Mouse (Mus musculus) liver, postnatal 0 days (tissue): ENCODE data around the gene Pde7b. TPM values are rescaled to one million over a fixed set of nuclear protein-coding genes. Genes with fewer than 3 reads are reported as not detected.
A peak's percentile ranks its signal among the peaks of the same experiment; 100 is the strongest.

Source experiments
- ATAC-seq: fragments of 200-750 bp; cut with Nextera tagmentation; 2 replicates; pipeline ENCODE4 v1.8.0; 2017; ENCODE audit warnings: mild to moderate bottlenecking, moderate library complexity
- DNase-seq: peaks from one replicate; pipeline ENCODE4 v3.0.0-alpha.2; 2016
- H3K27ac ChIP-seq: fragments of 300-500 bp; sonication (generic); 2 replicates; pipeline ENCODE4 v1.5.1; 2014; ENCODE audit warnings: antibody characterized with exemption, moderate library complexity, mild to moderate bottlenecking, low read depth
- H3K27me3 ChIP-seq: fragments of 300-500 bp; sonication (generic); 2 replicates; pipeline ENCODE4 v1.6.1; 2014; ENCODE audit warnings: low read length, control low read depth, mixed read lengths; ENCODE audit not compliant: insufficient read depth
- H3K36me3 ChIP-seq: fragments of 300-500 bp; sonication (generic); replicated peaks from 2 replicates; pipeline ENCODE4 v1.6.1; 2014; ENCODE audit warnings: mild to moderate bottlenecking, control low read depth, low read length, moderate library complexity, mixed read lengths; ENCODE audit not compliant: insufficient read depth
- H3K4me1 ChIP-seq: fragments of 300-500 bp; sonication (generic); 2 replicates; pipeline ENCODE4 v1.6.1; 2014; ENCODE audit warnings: antibody characterized with exemption, mild to moderate bottlenecking, control low read depth; ENCODE audit not compliant: insufficient read depth
- H3K4me2 ChIP-seq: fragments of 300-500 bp; sonication (generic); 2 replicates; pipeline ENCODE4 v1.6.1; 2014; ENCODE audit warnings: low read depth, mild to moderate bottlenecking, low read length, moderate library complexity, mixed read lengths
- H3K4me3 ChIP-seq: fragments of 300-500 bp; sonication (generic); 2 replicates; pipeline ENCODE4 v1.5.1; 2014; ENCODE audit warnings: low read depth, low read length
- H3K9ac ChIP-seq: fragments of 300-500 bp; sonication (generic); replicated peaks from 2 replicates; pipeline ENCODE4 v1.6.1; 2014; ENCODE audit warnings: mild to moderate bottlenecking, moderate library complexity
- H3K9me3 ChIP-seq: fragments of 300-500 bp; sonication (generic); 2 replicates; pipeline ENCODE4 v1.6.1; 2016; ENCODE audit warnings: mild to moderate bottlenecking, control low read depth, low read length, mixed read lengths
- CTCF ChIP-seq: sonication (generic); IDR thresholded peaks from 2 replicates; pipeline ENCODE4 v1.5.1; 2016; ENCODE audit warnings: antibody characterized with exemption, low read depth
- EP300 ChIP-seq: IDR thresholded peaks from 2 replicates; pipeline ENCODE4 v1.6.1; 2016; ENCODE audit warnings: antibody characterized with exemption, low read depth, mild to moderate bottlenecking
- WGBS: fragments of 180-500 bp; shearing (Covaris S2); extraction: QIAGEN DNeasy Blood & Tissue Kit; methylation state at CpG from one replicate; pipeline ENCODE4 v1.1.7; 2014; ENCODE audit not compliant: insufficient replicate concordance; 5-methylcytosine and 5-hydroxymethylcytosine counted together
- polyA plus RNA-seq: library from polyadenylated mRNA; unstranded; fragments of >200 nt; fragmentation: Nextera tagmentation; extraction: Ambion mirVana; gene quantifications from 2 replicates; pipeline ENCODE4 v1.2.1, GENCODE M21; 2015

Pde7b gene
- polyA plus RNA-seq, 1 experiment from 2014 or later: 0.66 TPM

DNA sequence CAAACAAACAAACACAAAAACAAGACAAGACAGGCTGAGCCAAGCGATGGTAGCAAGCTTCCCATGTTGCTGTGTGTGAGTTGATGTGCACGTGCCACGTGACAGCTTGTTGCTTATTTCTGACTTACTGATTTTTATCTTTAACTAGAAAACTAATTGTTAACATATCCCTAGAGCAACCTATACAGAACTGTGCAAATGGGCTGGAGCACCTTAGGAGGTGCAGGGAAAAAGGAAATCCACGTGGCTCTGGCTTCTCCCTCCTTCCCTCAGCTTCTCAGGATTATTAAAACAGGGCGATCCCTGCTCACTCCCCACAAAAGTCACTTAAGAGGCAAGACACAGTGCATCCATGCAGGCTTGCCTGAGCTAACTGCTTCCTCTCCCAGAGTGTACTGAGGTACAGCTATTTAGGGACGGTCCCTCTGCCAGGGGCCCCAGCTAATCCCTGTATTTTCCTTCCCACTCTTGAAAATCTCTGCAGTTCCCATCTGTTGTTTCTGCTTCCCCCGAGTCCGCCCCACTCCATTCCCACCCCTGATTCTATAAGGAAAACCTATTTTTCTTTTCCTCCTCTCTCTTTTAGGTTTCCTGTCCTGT lies 606 bp upstream of the Pde7b start:
- H3K4me2 ChIP-seq: peak overlapping the region; percentile 65
- 56% methylated on average over 8 of the region's 8 CpGs for whole genome bisulfite sequencing
- DNase-seq (no peak), ATAC-seq (no peak)
- H3K4me3 ChIP-seq: no peak overlapping the region
- H3K9me3 ChIP-seq: no peaks in the 10 kb centered on the region
- H3K4me1 ChIP-seq: peaks cover 13% of the 10 kb centered on the region
- TF ChIP-seq CTCF (no peak), EP300 (no peak)
- H3K27ac ChIP-seq: no peak overlapping the region
- H3K9ac ChIP-seq: no peak overlapping the region
- H3K27me3 ChIP-seq: no peaks in the 10 kb centered on the region
- H3K36me3 ChIP-seq: no peaks in the 10 kb centered on the region

DNA sequence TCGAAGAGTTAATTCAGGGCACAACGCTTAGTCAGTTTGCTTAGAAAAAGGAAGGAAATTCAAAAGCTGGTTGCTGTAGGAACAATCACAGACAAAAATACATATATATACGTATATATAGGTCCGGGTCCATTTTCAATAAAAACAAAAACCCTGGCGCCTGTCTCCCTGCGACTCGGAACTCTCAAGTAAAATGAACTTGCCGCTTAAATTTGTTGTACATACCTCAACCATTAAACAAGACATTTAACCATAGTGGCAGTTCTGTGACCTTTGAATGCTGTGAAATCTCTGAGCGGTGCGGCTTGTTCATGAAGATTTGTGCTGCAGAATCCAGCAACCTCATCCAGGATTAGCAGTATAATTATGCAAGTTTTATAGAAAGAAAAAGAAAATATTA lies 427 bp downstream of the Pde7b start:
- Histone ChIP-seq H3K36me3 (no peaks in the 10 kb centered on the region), H3K4me2 (peak overlapping the region; percentile 65), H3K9me3 (no peaks in the 10 kb centered on the region), H3K4me1 (peaks cover 13% of the 10 kb centered on the region), H3K4me3 (peak overlapping the region; percentile 41), H3K27ac (0 out of 2 replicates have a peak overlapping the region, but pooled peaks have one; percentile 9), H3K9ac (peak overlapping the region; percentile 28; the same call in 1 of the 2 replicates), H3K27me3 (no peaks in the 10 kb centered on the region)
- TF ChIP-seq CTCF (no peak), EP300 (no peak)
- DNase-seq (no peak), ATAC-seq (no peak)
- WGBS: 15% methylated on average over 10 of the region's 10 CpGs

DNA sequence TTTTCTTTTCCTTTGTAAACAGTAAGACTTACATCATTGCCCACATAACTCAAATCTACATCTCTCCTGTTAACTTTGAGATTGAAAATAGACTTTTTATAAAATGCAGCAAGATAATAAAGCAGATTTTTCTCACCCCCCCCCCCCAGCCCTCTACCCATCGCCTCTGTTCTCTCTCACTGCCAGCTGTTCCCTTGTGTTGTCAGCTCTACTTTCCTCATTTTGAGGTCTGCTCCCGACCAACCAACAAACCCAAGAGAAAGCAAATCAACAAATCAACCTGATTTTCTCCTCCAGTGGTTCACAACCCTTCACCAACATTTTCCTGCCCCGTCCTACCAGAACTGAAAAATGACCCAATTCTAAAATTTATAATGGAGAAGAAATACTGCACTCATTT lies 916 bp downstream of the Pde7b start:
- Histone ChIP-seq H3K9ac (peak overlapping the region; percentile 28; the same call in 1 of the 2 replicates), H3K4me2 (peak overlapping the region; percentile 65), H3K36me3 (no peaks in the 10 kb centered on the region), H3K27me3 (no peaks in the 10 kb centered on the region), H3K9me3 (no peaks in the 10 kb centered on the region), H3K4me3 (peak overlapping the region; percentile 41), H3K27ac (0 out of 2 replicates have a peak overlapping the region, but pooled peaks have one; percentile 9), H3K4me1 (peaks cover 13% of the 10 kb centered on the region)
- TF ChIP-seq CTCF (no peak), EP300 (no peak)
- 21% methylated on average over 3 of the region's 3 CpGs for WGBS
- DNase-seq: no peak
- ATAC-seq: no peak

DNA sequence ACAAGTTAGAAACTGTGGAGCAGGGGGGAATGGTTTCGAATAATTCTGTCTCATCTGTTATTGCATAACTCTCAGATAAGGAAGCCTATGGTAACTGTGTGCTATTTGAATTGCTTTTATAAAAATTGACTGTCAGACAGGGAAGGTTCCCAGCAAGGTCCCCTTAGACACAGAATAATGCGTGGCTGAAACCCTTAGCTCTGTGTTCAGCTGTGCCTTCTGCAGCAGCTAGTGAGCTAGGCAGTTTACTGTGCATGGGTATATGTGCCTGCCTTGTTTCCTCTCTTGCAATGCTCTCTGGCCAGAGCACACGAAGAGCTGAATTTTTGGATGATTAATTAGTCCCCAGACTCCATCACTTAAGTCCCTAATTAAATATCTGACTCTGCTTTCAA lies 1.4 kb downstream of the Pde7b start:
- no peak for ATAC-seq
- H3K4me2 ChIP-seq: peak overlapping the region; percentile 65

DNA sequence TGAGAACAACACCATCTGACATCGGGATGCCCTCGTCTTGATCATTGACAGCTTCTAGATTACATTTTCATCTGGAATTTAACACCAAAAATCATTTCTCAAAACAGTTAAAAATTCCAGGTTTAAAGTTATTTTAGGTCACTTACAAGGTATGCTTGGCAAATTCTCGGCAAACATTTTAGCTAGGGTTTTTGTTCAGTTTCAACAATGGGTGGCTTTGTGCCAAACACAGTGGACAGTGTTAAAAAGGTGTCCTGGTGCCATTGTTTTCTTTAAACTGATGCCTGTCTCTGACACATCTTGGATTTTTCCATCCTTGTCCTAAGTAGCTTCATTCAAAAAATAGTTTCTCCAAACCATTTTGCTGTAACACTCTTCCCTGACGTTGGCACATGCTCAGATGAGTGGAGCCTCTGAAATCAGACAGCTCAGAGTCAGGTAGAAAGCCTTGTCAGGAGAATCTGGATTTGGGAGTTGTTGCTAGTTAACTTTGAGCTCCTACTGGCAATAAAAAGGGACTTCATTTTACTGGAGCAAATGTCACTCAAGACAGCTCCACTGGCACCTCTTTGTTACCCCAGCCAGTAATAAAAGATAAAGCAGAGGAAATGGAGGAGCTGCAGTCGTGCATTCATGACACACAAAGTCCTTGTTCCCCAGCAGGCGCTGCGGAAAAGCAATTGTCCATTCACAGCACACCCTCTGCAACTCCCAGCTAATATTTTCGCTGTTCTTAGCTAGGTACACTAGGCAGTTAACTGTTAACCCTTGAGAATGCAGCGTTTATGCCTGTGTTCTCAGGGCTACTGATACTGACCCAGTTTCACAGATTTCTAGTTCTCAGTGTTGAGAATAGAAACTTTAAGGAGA lies 2.0 kb downstream of the Pde7b start:
- Histone ChIP-seq H3K27me3 (no peaks in the 10 kb centered on the region), H3K4me1 (peaks cover 13% of the 10 kb centered on the region), H3K9ac (no peak overlapping the region), H3K36me3 (no peaks in the 10 kb centered on the region), H3K27ac (no peak overlapping the region), H3K9me3 (no peaks in the 10 kb centered on the region), H3K4me2 (peak overlapping the region; percentile 65), H3K4me3 (peak overlapping the region; percentile 23)
- ATAC-seq (no peak), DNase-seq (no peak)
- 40% methylated on average over 9 of the region's 9 CpGs for WGBS
- TF ChIP-seq CTCF (no peak), EP300 (no peak)

More for the DNA sequence above, 1.4 kb downstream of the Pde7b start:
- H3K27me3 ChIP-seq: no peaks in the 10 kb centered on the region
- WGBS: 15% methylated on average over 3 of the region's 3 CpGs
- no peak for TF ChIP-seq CTCF
- no peak for TF ChIP-seq EP300
- H3K4me1 ChIP-seq: peaks cover 13% of the 10 kb centered on the region
- H3K9me3 ChIP-seq: no peaks in the 10 kb centered on the region
- no peaks in the 10 kb centered on the region for H3K36me3 ChIP-seq
- H3K27ac ChIP-seq: no peak overlapping the region
- peak overlapping the region; percentile 23 for H3K4me3 ChIP-seq
- H3K9ac ChIP-seq: no peak overlapping the region
- DNase-seq: no peak

DNA sequence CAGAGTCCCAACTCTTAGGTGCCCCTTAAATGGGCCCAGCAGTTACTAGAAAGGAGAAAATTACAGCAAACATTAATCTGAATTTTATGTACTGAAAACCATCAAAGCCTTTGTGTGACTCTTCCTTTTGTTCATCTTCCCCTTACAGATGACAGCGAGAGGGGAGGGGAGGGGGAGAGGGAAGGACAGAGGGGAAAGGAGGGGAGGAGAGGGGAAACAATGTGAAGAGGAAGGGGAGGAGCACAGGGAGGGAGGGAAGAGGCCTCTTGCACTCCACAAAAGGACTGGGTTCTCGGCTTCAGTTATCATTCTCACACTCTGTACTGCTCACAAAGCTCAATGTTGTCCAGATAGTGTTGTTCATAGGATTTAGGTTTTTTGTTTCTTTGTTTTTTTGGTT lies 5.7 kb downstream of the Pde7b start:
- no peak overlapping the region for H3K4me3 ChIP-seq
- no peaks in the 10 kb centered on the region for H3K27me3 ChIP-seq
- no peaks in the 10 kb centered on the region for H3K9me3 ChIP-seq
- H3K9ac ChIP-seq: no peak overlapping the region
- H3K4me1 ChIP-seq: peaks cover 10% of the 10 kb centered on the region
- H3K36me3 ChIP-seq: no peaks in the 10 kb centered on the region
- DNase-seq (no peak), ATAC-seq (no peak)
- TF ChIP-seq EP300: no peak
- no peak for TF ChIP-seq CTCF
- 38% methylated on average over 2 of the region's 2 CpGs for WGBS
- H3K4me2 ChIP-seq: no peak overlapping the region
- no peak overlapping the region for H3K27ac ChIP-seq
